Mouse (Mus musculus): Measurements from ENCODE around the gene Copb1.

Gene Copb1

GRCm38 (mm10) chr7:114253885-114254833, at the start of gene Copb1:
TSS of gene Copb1 (minus strand) at chr7:114254711.
- in situ Hi-C loops (cut with MboI, MseI), result no loop called here

DNA sequence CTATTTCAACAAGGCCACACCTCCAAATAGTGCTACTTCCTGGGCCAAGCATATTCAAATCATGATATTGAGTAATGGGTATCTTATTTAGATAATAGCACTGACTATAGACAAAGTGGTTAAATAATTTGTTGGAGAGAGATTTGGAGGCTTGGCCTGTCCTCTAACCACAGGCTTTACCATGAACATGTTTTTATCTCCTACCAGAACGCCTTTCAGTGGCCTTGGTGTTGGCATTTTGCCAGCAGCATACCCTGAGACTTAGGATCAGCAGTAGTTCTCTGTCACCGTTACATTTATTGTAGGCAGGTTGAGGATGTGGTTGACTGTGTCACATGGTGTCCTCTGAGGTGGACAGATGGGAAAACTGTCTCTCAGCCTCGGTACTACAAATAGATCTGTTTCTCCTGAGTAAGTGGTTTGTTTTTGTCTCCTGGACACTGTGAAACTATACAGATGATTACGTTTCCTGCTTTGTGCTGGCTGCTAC, 46.8 kb upstream of the Copb1 start:
- in situ Hi-C loops (cut with MboI, MseI), result no loop called here

GRCm38 (mm10) chr7:114300782-114301181, 46.3 kb upstream of the Copb1 start:
- in situ Hi-C loops (cut with MboI, MseI), result no loop called here

DNA sequence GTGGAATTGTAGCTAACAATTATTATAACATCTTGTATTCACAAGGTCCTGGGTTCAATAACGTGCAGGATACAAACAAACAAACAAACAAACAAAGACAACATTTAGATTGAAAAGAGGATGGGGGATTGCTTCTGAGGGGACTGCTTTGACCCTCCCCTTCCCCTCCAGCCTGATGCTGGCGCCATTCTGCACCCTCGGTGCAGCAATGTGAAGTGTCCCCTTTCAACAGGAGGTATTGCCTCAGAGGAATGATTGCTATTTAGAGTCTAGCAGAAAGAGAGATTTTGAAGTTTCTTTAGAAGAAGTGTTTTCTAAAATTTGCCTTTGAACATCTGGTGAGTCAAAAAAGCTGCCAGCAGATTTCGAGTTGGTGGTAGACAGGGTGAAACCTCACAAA, 44.7 kb upstream of the Copb1 start:
- in situ Hi-C loops (cut with MboI, MseI), result loop anchor here (25.0 kb wide), 1 partner anchor 188 kb away; no protein-coding TSS in a partner anchor

DNA sequence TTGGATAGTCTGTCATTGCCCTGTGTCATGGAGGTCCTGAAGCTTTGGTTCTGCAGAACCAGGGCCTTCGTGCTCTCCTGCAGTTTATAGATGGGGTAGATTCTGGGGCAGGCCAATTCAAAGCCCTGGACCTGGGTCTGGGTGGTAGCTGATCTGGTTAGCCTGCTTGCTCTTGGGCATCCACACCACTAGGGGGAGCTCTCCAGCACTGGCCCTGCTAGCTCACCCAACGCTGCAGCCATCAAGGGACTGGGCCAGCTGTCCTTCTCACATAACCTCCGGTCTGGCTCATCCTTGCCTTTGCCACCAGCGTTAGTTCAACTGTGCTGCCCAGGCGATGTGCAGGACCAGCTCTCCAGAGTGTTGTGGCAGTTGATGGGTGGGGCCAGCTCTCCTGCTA, 40.2 kb upstream of the Copb1 start:
- in situ Hi-C loops (cut with MboI, MseI), result loop anchor here (25.0 kb wide), 1 partner anchor 193 kb away; no protein-coding TSS in a partner anchor

- in situ Hi-C loops (cut with MboI, MseI), result loop anchor here (25.0 kb wide), 1 partner anchor 193 kb away; no protein-coding TSS in a partner anchor
Observed at GRCm38 (mm10) chr7:114293903-114294302, 39.4 kb upstream of the Copb1 start.

GRCm38 (mm10) chr7:114292501-114292971, 38.0 kb upstream of the Copb1 start:
- in situ Hi-C loops (cut with MboI, MseI), result loop anchor here (25.0 kb wide), 1 partner anchor 195 kb away; no protein-coding TSS in a partner anchor

DNA sequence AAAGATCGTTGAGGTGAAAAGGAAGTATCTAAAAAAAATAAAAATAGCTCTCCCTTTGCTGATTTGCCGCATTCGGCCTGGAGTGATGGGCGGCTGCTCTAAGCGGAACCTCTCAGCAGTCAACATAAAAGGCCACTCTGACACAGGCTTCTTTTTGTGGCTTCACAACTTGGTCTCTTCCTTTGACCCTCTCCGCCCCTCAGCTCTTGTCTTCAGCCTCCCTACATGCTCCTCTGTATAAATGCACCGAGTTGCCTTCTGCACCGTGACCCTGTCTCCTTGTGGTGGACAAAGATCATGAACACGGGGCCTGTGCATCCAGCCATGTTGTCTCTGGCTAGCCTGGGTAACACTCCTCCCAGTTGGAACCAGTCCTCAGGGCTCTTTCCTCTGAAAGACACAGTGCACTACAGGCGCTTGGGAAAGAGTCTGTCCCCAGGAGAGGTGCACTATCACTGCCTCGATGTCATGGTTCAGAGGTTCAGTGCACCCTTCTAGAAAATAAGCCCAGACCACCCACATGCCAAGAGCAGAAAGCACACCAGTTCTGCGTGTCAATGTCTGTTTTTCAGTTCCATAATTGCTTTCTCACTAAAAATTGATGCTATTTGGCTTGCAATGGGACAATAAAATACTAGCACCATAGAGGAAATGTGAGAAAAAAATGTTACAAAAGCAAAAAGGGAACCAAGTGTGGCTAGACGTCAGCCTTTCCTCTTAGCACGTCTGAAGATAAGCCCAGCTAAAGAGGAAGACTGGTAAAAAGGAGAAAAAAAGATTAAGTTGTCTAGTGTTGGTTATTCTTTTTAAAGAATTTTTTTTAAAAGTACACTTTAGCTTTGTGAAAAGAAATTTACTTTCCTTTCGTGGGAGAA, 37.2 kb upstream of the Copb1 start:
- in situ Hi-C loops (cut with MboI, MseI), result loop anchor here (25.0 kb wide), 1 partner anchor 196 kb away; no protein-coding TSS in a partner anchor

DNA sequence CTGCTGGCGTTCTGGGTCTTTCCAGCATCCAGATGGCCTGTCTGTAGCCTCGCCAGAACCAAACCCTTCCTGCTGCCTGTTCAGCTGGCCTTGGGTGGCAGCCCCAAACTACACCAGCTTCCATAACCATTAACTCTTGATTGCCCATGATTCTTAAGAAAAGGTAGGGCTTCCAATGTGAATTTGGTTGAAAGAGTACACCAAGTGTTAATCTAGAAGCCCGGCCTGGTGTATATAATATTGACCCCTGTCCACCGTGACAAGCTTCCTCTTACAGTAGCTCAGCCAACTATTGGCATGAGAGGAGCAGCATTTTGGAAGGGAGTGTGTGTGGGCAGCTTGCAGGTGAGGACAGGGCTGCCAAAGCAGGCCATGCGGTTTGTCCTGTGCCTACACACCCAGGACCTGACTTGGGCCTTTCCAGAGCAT, 35.6 kb upstream of the Copb1 start:
- in situ Hi-C loops (cut with MboI, MseI), result loop anchor here (25.0 kb wide), 1 partner anchor 197 kb away; no protein-coding TSS in a partner anchor

DNA sequence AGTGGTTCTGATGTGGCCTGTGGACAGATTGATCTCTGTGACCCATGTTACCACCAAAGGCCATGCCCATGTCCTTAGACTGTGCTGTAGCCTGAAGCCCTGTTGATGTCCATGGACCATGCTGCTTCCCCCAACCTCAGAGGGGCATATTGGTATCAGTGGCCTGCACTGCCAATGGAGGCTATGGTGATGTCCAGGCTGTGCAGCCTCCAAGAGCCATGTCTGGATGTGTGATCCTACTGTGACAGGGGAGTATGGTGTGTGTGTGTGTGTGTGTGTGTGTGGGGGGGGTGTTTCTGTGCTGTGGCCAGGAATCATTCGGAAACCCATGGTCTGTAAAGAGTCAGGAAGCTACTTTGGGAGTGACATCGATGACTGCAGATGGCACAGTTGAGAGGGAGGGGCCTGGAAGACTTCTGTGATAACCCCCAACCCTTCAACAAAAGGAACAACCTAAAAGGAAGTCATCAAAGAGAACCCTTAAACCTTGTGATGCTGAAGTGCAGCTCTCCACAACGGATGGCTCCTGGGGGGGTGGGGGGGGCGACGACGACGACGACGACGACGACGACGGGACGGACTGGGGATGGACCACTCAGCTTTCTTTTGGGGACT, 29.9 kb upstream of the Copb1 start:
- in situ Hi-C loops (cut with MboI, MseI), result loop anchor here (25.0 kb wide), 1 partner anchor 203 kb away; no protein-coding TSS in a partner anchor

GRCm38 (mm10) chr7:114283006-114283405, 28.5 kb upstream of the Copb1 start:
- in situ Hi-C loops (cut with MboI, MseI), result loop anchor here (25.0 kb wide), 1 partner anchor 204 kb away; no protein-coding TSS in a partner anchor

DNA sequence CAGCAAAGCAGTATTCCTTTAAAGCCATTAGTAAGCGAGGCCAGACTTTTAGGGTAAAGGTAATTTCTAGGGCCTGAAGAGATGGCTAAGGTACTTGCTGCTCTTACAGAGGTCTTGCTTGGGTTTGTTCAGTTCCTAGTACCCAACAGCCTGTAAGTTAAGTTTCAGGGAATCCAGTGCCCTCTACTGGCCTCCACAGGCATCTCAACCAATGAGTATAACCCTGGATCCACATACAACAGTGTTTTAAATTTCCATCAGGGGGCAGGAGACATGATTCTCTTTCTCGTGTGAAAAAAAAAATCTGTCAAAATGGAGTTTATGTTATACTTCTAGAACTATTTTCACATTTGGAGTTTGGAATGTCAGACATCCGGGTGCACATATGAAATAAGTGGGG, 27.2 kb upstream of the Copb1 start:
- in situ Hi-C loops (cut with MboI, MseI), result loop anchor here (25.0 kb wide), 1 partner anchor 206 kb away; no protein-coding TSS in a partner anchor

DNA sequence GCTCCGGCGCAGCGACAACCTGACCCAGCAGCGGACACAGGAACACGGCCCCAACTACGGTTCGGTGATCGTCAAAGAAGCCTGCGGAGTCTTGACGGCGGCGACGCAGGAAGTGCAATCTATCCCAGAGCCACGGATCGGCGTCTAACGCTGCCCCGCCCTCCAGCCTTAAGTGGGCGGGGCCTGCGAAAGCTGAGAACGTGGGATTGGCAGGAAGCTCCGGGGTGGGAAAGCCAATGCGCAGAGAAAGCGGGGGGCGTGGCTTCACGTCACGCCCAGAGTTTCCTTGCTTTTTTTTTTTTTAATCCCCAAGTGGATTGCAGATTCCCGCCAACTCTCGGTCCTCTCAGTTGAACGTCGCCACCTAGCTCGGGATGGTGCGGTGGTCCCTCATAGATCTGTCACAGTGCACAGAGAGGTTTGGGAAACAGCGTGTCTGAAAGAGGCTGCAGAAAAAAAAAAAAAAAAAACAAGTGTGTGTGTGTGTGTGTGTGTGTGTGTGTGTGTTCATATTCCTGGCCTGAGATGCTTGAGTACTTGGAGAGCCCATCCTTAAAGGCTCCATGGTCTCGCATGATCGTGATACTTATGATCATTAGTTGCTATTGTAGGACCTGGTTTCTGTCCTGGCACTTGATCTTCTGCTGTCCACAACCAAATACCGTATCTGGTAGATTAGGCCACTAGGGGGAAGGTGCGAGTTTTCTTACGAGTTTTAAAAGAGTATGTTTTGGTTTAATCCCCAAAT, 21.7 kb upstream of the Copb1 start, which contains the start of gene Psma1:
Psma1 (minus strand) TSS at position 114 of the 748 bp plus-strand sequence.
- in situ Hi-C loops (cut with MboI, MseI), result loop anchor here (25.0 kb wide), 1 partner anchor 211 kb away; no protein-coding TSS in a partner anchor

DNA sequence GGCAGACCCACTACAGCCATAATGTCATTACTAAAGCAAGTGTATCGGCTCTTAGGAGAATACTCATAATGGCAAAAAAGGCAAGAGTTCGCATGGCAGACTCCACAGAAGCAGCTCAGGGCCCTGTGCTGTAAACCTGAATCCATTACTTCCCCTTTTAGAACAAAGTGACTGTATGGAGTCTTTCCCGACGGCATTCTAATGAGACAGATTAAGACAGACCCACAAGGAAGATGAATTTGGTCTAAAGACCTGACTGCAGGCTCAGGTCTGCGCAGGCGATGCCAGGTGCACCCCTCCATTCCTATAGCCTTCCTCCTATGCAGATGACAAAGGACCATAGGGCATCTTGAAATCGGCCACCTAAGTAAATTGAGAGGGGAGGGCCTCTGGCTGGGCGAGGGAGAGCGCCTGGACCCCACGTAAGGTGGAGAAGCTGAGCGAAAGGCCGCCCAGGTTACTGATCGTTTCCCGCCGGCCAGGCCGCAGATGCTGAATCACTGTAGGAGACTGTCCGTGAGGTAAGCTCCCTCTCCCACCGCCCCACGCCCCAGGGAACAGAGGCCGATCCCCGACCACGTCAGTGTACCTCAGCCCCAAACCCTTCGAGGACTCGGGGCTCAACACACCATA, 21.0 kb upstream of the Copb1 start:
- in situ Hi-C loops (cut with MboI, MseI), result loop anchor here (25.0 kb wide), 1 partner anchor 212 kb away; no protein-coding TSS in a partner anchor

- in situ Hi-C loops (cut with MboI, MseI), result no loop called here
Observed at GRCm38 (mm10) chr7:114268446-114268845, 13.9 kb upstream of the Copb1 start.

- in situ Hi-C loops (cut with MboI, MseI), result no loop called here
Observed at GRCm38 (mm10) chr7:114251684-114252083, 2.8 kb downstream of the Copb1 start.

DNA sequence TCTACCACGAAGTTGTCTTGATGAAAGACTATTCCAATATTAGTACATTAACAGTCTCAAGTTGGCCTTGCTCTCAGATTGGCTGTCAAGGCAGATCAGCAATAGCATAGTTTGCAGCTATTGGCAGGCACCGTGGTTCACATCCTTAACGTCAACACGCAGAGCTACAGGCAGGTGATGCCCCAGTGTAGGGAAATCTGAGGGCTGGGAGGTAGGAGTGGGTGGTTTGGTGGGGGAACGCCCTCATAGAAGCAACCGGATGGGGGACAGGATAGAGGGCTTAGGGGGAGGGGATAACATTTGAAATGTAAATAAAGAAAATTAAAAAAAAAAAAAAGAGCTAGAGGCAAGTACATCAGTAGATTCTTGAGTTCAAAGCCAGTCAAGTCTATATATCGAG, 20.5 kb downstream of the Copb1 start:
- in situ Hi-C loops (cut with MboI, MseI), result no loop called here

DNA sequence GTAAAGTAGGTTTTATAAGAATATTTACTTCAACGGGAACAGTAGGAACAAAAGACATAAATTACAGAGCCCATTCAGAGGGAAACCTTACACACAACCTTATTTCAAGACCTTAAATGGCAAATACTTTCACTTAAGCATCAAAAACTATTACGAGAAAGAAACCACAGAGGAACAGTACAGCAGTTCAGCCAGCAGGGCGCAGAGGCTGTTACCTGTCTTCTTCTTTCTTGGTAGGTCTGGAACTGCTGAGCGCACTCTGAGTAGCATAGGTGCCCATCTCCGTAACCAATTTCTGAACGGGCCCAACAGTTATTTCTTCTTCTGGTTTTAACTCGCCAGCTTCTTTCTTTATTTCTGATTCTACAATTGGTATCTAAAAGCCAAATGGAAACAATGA, 21.5 kb downstream of the Copb1 start:
- in situ Hi-C loops (cut with MboI, MseI), result no loop called here

GRCm38 (mm10) chr7:114231857-114232256, 22.7 kb downstream of the Copb1 start:
- in situ Hi-C loops (cut with MboI, MseI), result no loop called here
